Mouse (Mus musculus) Patski (cell line): ENCODE measurements around the gene Mrtfa. TPM values are rescaled to one million over a fixed set of nuclear protein-coding genes. Genes with fewer than 3 reads are reported as not detected.

ENCODE experiments used
- ATAC-seq: fragments of 100-300 bp; one replicate; pipeline ENCODE4 v1.8.0; 2021
- CTCF ChIA-PET: fragments of 350-600 bp; sonication (Branson Sonifier 250); formaldehyde crosslinking; loops from one replicate; lab custom pipeline; 2022; ENCODE audit warnings: inconsistent platforms; lab: Charles Lee
- POLR2A ChIA-PET: fragments of 350-600 bp; sonication (Branson Sonifier 250); formaldehyde crosslinking; loops from one replicate; lab custom pipeline; 2022; ENCODE audit warnings: antibody characterized with exemption, inconsistent platforms; lab: Charles Lee
- DNase-seq: peaks from one replicate; pipeline ENCODE4 v3.0.0-alpha.2; 2011; ENCODE audit warnings: low read depth, low spot score
- H3K27me3 ChIP-seq: fragments of 371-371 bp; one replicate; pipeline ENCODE4 v1.5.1; 2021
- CTCF ChIP-seq: fragments of 100-300 bp; IDR thresholded peaks from one replicate; pipeline ENCODE4 v1.5.1; 2021
- in situ Hi-C: fragments of 300-500 bp; cut with MboI; formaldehyde crosslinking; loops from 3 replicates; pipeline ENCODE4 v1.11.1; 2018; ENCODE audit warnings: low pct_unique_long_range_greater_than_20kb, mixed read lengths
- polyA plus RNA-seq: library from polyadenylated mRNA; unstranded; gene quantifications from one replicate; pipeline ENCODE4 v1.2.3, GENCODE M21; 2021

Gene Mrtfa
- polyA plus RNA-seq, 1 experiment from 2014 or later: 48.0 TPM

- ChIA-PET CTCF (no interaction called here), POLR2A (no interaction called here)
- TF ChIP-seq CTCF: no peak
- no peaks in the 10 kb centered on the region for H3K27me3 ChIP-seq
- DNase-seq (no peak), ATAC-seq (no peak)
- in situ Hi-C loops: no loop called here
Observed at GRCm38 (mm10) chr15:81012359-81012758, 178.2 kb downstream of the Mrtfa start.

- TF ChIP-seq CTCF: no peak
Observed at GRCm38 (mm10) chr15:81011523-81011922, 179.0 kb downstream of the Mrtfa start.

GRCm38 (mm10) chr15:81010114-81010513 is 180.4 kb downstream of the Mrtfa start:
- CTCF ChIA-PET: interaction anchor here (1.2 kb wide), 1 partner anchor 52 kb away, joined by 3 read pairs; no protein-coding TSS in a partner anchor
- TF ChIP-seq CTCF: no peak
- ATAC-seq (no peak), DNase-seq (no peak)
- POLR2A ChIA-PET: no interaction called here
- in situ Hi-C loops: no loop called here
- no peaks in the 10 kb centered on the region for H3K27me3 ChIP-seq

More at GRCm38 (mm10) chr15:81011523-81011922, 179.0 kb downstream of the Mrtfa start:
- no peak for DNase-seq
- no peak for ATAC-seq
- H3K27me3 ChIP-seq: no peaks in the 10 kb centered on the region
- CTCF ChIA-PET: no interaction called here
- POLR2A ChIA-PET: interaction anchor here (1.2 kb wide), 1 partner anchor 16 kb away, joined by 5 read pairs; no protein-coding TSS in a partner anchor
- in situ Hi-C loops: no loop called here

- in situ Hi-C loops: no loop called here
- H3K27me3 ChIP-seq: no peaks in the 10 kb centered on the region
- no peak for TF ChIP-seq CTCF
- CTCF ChIA-PET: interaction anchor here (1.4 kb wide), 1 partner anchor 18 kb away, joined by 8 read pairs; no protein-coding TSS in a partner anchor
- DNase-seq (no peak), ATAC-seq (no peak)
- POLR2A ChIA-PET: interaction anchor here (0.5 kb wide), 1 partner anchor 527 kb away, joined by 4 read pairs; no protein-coding TSS in a partner anchor
Observed at GRCm38 (mm10) chr15:81008689-81009123, 181.9 kb downstream of the Mrtfa start.

GRCm38 (mm10) chr15:81007905-81008304 is 182.7 kb downstream of the Mrtfa start:
- in situ Hi-C loops: no loop called here
- no peaks in the 10 kb centered on the region for H3K27me3 ChIP-seq
- DNase-seq (no peak), ATAC-seq (no peak)
- ChIA-PET POLR2A (no interaction called here), CTCF (interaction anchor here (1.4 kb wide), 1 partner anchor 19 kb away, joined by 8 read pairs; no protein-coding TSS in a partner anchor)
- TF ChIP-seq CTCF: no peak

DNA sequence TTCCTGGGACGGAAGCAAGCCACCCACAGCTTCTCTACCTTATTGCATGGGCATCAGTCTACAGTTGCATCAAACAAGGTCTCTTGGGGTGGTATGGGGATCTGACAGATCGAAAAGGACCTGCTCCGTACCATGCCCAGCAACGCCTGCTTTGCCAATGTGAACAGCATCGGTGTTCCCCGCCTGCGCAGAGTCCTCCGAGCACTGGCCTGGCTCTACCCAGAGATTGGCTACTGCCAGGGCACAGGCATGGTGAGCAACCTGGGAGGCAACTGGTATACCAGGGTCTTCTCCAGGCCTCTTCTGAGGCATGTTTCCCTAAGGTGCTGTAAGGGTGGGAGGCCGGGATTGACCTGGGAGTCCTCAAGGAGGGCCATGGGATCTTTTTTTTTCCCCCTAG is 183.2 kb downstream of the Mrtfa start:
- in situ Hi-C loops: no loop called here
- ATAC-seq: no peak
- POLR2A ChIA-PET: no interaction called here

DNA sequence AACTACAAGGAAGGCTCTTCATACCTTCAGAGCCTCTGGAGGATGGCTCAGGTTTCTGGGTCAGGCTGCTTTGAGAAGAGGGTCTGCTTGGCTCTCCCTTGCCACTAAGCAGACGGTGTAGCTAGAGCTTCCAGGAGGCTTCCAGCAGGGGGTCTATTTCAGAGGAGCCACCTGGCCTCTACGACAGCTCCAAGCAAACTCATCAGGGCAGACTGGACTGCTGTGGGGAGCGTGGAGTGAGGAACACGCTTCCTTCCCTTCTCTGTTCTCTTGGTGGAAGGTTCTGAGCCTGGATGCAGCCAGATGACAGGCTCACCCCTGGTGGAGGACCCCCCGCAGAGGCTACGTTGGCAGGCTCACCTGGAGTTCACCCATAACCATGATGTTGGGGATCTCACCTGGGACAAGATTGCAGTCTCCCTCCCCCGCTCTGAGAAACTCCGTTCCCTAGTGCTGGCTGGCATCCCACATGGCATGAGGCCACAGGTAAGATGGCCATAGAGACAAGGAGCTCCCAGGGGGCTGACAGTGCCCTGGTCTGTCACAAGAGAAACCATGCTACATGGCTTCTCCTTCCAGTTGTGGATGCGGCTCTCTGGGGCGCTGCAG is 184.3 kb downstream of the Mrtfa start:
- CTCF ChIA-PET: no interaction called here
- no peak for ATAC-seq

More for the DNA sequence above, 183.2 kb downstream of the Mrtfa start:
- no peaks in the 10 kb centered on the region for H3K27me3 ChIP-seq
- CTCF ChIA-PET: no interaction called here
- no peak for TF ChIP-seq CTCF
- no peak for DNase-seq

GRCm38 (mm10) chr15:81000419-81001138 is 190.0 kb downstream of the Mrtfa start:
- no peak for ATAC-seq
- DNase-seq: no peak
- in situ Hi-C loops: no loop called here
- no peaks in the 10 kb centered on the region for H3K27me3 ChIP-seq
- TF ChIP-seq CTCF: no peak
- POLR2A ChIA-PET: interaction anchor here (0.6 kb wide), 1 partner anchor 734 kb away, joined by 3 read pairs; no protein-coding TSS in a partner anchor
- CTCF ChIA-PET: no interaction called here

More for the DNA sequence above, 184.3 kb downstream of the Mrtfa start:
- H3K27me3 ChIP-seq: no peaks in the 10 kb centered on the region
- TF ChIP-seq CTCF: no peak
- DNase-seq: no peak
- in situ Hi-C loops: no loop called here
- POLR2A ChIA-PET: no interaction called here

GRCm38 (mm10) chr15:80997077-80997476 is 193.5 kb downstream of the Mrtfa start:
- H3K27me3 ChIP-seq: no peaks in the 10 kb centered on the region
- ATAC-seq (no peak), DNase-seq (no peak)
- in situ Hi-C loops: no loop called here
- TF ChIP-seq CTCF: no peak
- ChIA-PET POLR2A (interaction anchor here (1.2 kb wide), 1 partner anchor 306 kb away, joined by 4 read pairs; no protein-coding TSS in a partner anchor), CTCF (interaction anchor here (1.8 kb wide), 1 partner anchor 19 kb away, joined by 4 read pairs; no protein-coding TSS in a partner anchor)

DNA sequence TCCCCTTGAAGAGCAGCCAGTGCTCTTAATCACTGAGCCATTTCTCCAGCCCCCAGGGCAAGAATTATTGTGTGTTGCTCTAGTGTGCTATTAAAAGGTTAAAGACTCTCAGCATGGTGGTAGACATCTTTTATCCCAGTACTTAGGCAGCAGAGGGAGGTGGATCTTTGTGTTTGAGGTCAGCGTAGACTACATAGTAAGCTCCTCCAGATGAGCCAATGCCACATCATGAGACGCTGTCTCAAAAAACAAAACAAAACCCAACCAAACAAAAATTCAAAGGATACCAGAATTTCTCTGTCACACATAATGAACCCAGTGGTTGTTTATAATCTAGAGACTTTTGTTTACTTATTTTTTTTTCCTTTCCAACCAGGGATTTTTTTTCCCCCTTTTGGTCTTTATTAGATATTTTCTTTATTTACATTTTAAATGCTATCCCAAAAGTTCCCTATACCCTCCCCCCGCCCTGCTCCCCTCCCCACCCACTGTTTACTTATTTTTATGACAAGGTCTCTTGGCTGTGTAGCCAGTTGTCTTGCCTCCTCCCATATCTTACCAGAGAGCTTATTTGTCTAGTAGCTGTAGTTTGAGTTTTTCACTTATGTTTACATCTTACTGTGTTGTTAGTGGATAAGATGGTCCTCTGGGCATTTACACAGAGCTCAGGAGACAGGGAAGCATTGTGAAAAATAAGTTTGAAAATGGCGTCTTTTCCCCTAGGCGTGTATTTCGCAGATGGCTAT is 194.3 kb downstream of the Mrtfa start:
- in situ Hi-C loops: no loop called here
- ChIA-PET POLR2A (interaction anchor here (1.2 kb wide), 1 partner anchor 307 kb away, joined by 4 read pairs; no protein-coding TSS in a partner anchor), CTCF (interaction anchor here (1.8 kb wide), 1 partner anchor 18 kb away, joined by 4 read pairs; no protein-coding TSS in a partner anchor)
- DNase-seq: no peak
- no peak for TF ChIP-seq CTCF
- no peak for ATAC-seq
- H3K27me3 ChIP-seq: no peaks in the 10 kb centered on the region
